Mouse (Mus musculus): Measurements from ENCODE around the gene Lsamp. TPM values are rescaled to one million over a fixed set of nuclear protein-coding genes. Genes with fewer than 3 reads are reported as not detected.

Gene Lsamp
- polyA plus RNA-seq, 1 experiment, result not detected

- Histone ChIP-seq H3K27me3 (ENCODE audit: control insufficient read depth, insufficient read depth, insufficient read length) (no peaks in the 10 kb centered on the region), H3K4me2 (ENCODE audit: low read depth) (no peak overlapping the region), H3ac (ENCODE audit: control insufficient read depth, insufficient read length) (no peak overlapping the region), H3K79me2 (ENCODE audit: control insufficient read depth, insufficient read depth) (no peaks in the 10 kb centered on the region), H3K36me3 (ENCODE audit: control insufficient read depth, insufficient read depth) (no peaks in the 10 kb centered on the region), H3K4me3 (no peak overlapping the region)
- TF ChIP-seq E2F4 (IDR thresholded peaks at IDR 0.05; ENCODE audit: insufficient read depth) (no peak), MYOD1 (IDR thresholded peaks at IDR 0.05; ENCODE audit: control insufficient read depth in 1 of 3, insufficient read length in 2 of 3, low read depth in 2 of 3) (no peak), POLR2AphosphoS2 (IDR thresholded peaks at IDR 0.05; ENCODE audit: insufficient read length, low read depth) (no peak), TCF12 (IDR thresholded peaks at IDR 0.05; ENCODE audit: insufficient read depth, poor library complexity, severe bottlenecking) (no peak), USF1 (IDR thresholded peaks at IDR 0.05; ENCODE audit: low read depth) (no peak), MYOG (IDR thresholded peaks at IDR 0.05; ENCODE audit: control insufficient read depth in 1 of 3, insufficient read depth in 1 of 3, insufficient read length in 2 of 3, low read depth in 2 of 3) (no peak), REST (IDR thresholded peaks at IDR 0.05; ENCODE audit: insufficient read depth, insufficient read length) (no peak)
Measured at GRCm38 (mm10) chr16:40942266-40942665, 958.1 kb downstream of the Lsamp start.

GRCm38 (mm10) chr16:40945834-40946233 is 961.7 kb downstream of the Lsamp start:
- no peak for TF ChIP-seq POLR2AphosphoS2 (IDR thresholded peaks at IDR 0.05; ENCODE audit: insufficient read length, low read depth)
- no peak for TF ChIP-seq TCF3 (IDR thresholded peaks at IDR 0.05; ENCODE audit: insufficient read length, low read depth)
- TF ChIP-seq MAX (IDR thresholded peaks at IDR 0.05; ENCODE audit: low read depth), result no peak
- TF ChIP-seq REST (IDR thresholded peaks at IDR 0.05; ENCODE audit: insufficient read depth, insufficient read length), result no peak
- TF ChIP-seq SRF (IDR thresholded peaks at IDR 0.05; ENCODE audit: control insufficient read depth, insufficient read length, low read depth), result no peak
- TF ChIP-seq TCF12 (IDR thresholded peaks at IDR 0.05; ENCODE audit: insufficient read depth, poor library complexity, severe bottlenecking), result no peak
- TF ChIP-seq CEBPB (IDR thresholded peaks at IDR 0.05; ENCODE audit: insufficient read depth, poor library complexity, severe bottlenecking), result no peak
- no peak for TF ChIP-seq E2F4 (IDR thresholded peaks at IDR 0.05; ENCODE audit: insufficient read depth)
- TF ChIP-seq USF1 (IDR thresholded peaks at IDR 0.05; ENCODE audit: low read depth), result no peak
- no peak for TF ChIP-seq MYOG (IDR thresholded peaks at IDR 0.05; ENCODE audit: control insufficient read depth in 1 of 3, insufficient read depth in 1 of 3, insufficient read length in 2 of 3, low read depth in 2 of 3)
- TF ChIP-seq MYOD1 (IDR thresholded peaks at IDR 0.05; ENCODE audit: control insufficient read depth in 1 of 3, insufficient read length in 2 of 3, low read depth in 2 of 3), result no peak
- TF ChIP-seq POLR2A (IDR thresholded peaks at IDR 0.05; ENCODE audit: insufficient read length, low read depth), result no peak
- H3K4me3 ChIP-seq, result no peak overlapping the region
- no peak overlapping the region for H3ac ChIP-seq (ENCODE audit: control insufficient read depth, insufficient read length)
- no peaks in the 10 kb centered on the region for H3K27me3 ChIP-seq (ENCODE audit: control insufficient read depth, insufficient read depth, insufficient read length)
- no peaks in the 10 kb centered on the region for H3K79me2 ChIP-seq (ENCODE audit: control insufficient read depth, insufficient read depth)
- H3K4me2 ChIP-seq (ENCODE audit: low read depth), result no peak overlapping the region
- no peaks in the 10 kb centered on the region for H3K36me3 ChIP-seq (ENCODE audit: control insufficient read depth, insufficient read depth)

- Histone ChIP-seq H3K27me3 (ENCODE audit: control insufficient read depth, insufficient read depth, insufficient read length) (no peaks in the 10 kb centered on the region), H3ac (ENCODE audit: control insufficient read depth, insufficient read length) (no peak overlapping the region)
- TF ChIP-seq CEBPB (IDR thresholded peaks at IDR 0.05; ENCODE audit: insufficient read depth, poor library complexity, severe bottlenecking) (no peak), POLR2A (IDR thresholded peaks at IDR 0.05; ENCODE audit: insufficient read length, low read depth) (no peak), MYOG (IDR thresholded peaks at IDR 0.05; ENCODE audit: control insufficient read depth in 1 of 3, insufficient read depth in 1 of 3, insufficient read length in 2 of 3, low read depth in 2 of 3) (no peak), POLR2AphosphoS2 (IDR thresholded peaks at IDR 0.05; ENCODE audit: insufficient read length, low read depth) (no peak), USF1 (IDR thresholded peaks at IDR 0.05; ENCODE audit: low read depth) (no peak), REST (IDR thresholded peaks at IDR 0.05; ENCODE audit: insufficient read depth, insufficient read length) (no peak), MAX (IDR thresholded peaks at IDR 0.05; ENCODE audit: low read depth) (no peak), E2F4 (IDR thresholded peaks at IDR 0.05; ENCODE audit: insufficient read depth) (no peak), TCF3 (IDR thresholded peaks at IDR 0.05; ENCODE audit: insufficient read length, low read depth) (no peak), SRF (IDR thresholded peaks at IDR 0.05; ENCODE audit: control insufficient read depth, insufficient read length, low read depth) (no peak), MYOD1 (IDR thresholded peaks at IDR 0.05; ENCODE audit: control insufficient read depth in 1 of 3, insufficient read length in 2 of 3, low read depth in 2 of 3) (no peak), TCF12 (IDR thresholded peaks at IDR 0.05; ENCODE audit: insufficient read depth, poor library complexity, severe bottlenecking) (no peak)
Measured at GRCm38 (mm10) chr16:40948013-40948412, 963.9 kb downstream of the Lsamp start.

GRCm38 (mm10) chr16:40959211-40959610 is 975.0 kb downstream of the Lsamp start:
- Histone ChIP-seq H3K4me2 (ENCODE audit: low read depth) (no peak overlapping the region), H3K79me2 (ENCODE audit: control insufficient read depth, insufficient read depth) (no peaks in the 10 kb centered on the region), H3K27me3 (ENCODE audit: control insufficient read depth, insufficient read depth, insufficient read length) (no peaks in the 10 kb centered on the region), H3K36me3 (ENCODE audit: control insufficient read depth, insufficient read depth) (no peaks in the 10 kb centered on the region), H3ac (ENCODE audit: control insufficient read depth, insufficient read length) (no peak overlapping the region), H3K4me3 (no peak overlapping the region)
- TF ChIP-seq SRF (IDR thresholded peaks at IDR 0.05; ENCODE audit: control insufficient read depth, insufficient read length, low read depth), result no peak
- no peak for TF ChIP-seq POLR2A (IDR thresholded peaks at IDR 0.05; ENCODE audit: insufficient read length, low read depth)
- no peak for TF ChIP-seq MAX (IDR thresholded peaks at IDR 0.05; ENCODE audit: low read depth)
- no peak for TF ChIP-seq TCF12 (IDR thresholded peaks at IDR 0.05; ENCODE audit: insufficient read depth, poor library complexity, severe bottlenecking)
- TF ChIP-seq CEBPB (IDR thresholded peaks at IDR 0.05; ENCODE audit: insufficient read depth, poor library complexity, severe bottlenecking), result no peak
- TF ChIP-seq TCF3 (IDR thresholded peaks at IDR 0.05; ENCODE audit: insufficient read length, low read depth), result no peak
- TF ChIP-seq POLR2AphosphoS2 (IDR thresholded peaks at IDR 0.05; ENCODE audit: insufficient read length, low read depth), result no peak
- no peak for TF ChIP-seq USF1 (IDR thresholded peaks at IDR 0.05; ENCODE audit: low read depth)
- no peak for TF ChIP-seq REST (IDR thresholded peaks at IDR 0.05; ENCODE audit: insufficient read depth, insufficient read length)
- TF ChIP-seq MYOD1 (IDR thresholded peaks at IDR 0.05; ENCODE audit: control insufficient read depth in 1 of 3, insufficient read length in 2 of 3, low read depth in 2 of 3), result no peak
- no peak for TF ChIP-seq E2F4 (IDR thresholded peaks at IDR 0.05; ENCODE audit: insufficient read depth)
- no peak for TF ChIP-seq MYOG (IDR thresholded peaks at IDR 0.05; ENCODE audit: control insufficient read depth in 1 of 3, insufficient read depth in 1 of 3, insufficient read length in 2 of 3, low read depth in 2 of 3)

More at GRCm38 (mm10) chr16:40948013-40948412, 963.9 kb downstream of the Lsamp start:
- no peak overlapping the region for H3K4me2 ChIP-seq (ENCODE audit: low read depth)
- H3K36me3 ChIP-seq (ENCODE audit: control insufficient read depth, insufficient read depth), result no peaks in the 10 kb centered on the region
- H3K79me2 ChIP-seq (ENCODE audit: control insufficient read depth, insufficient read depth), result no peaks in the 10 kb centered on the region
- no peak overlapping the region for H3K4me3 ChIP-seq
